8 mouse cellular contexts compared by ENCODE assay signal in the genomic region with DNA sequence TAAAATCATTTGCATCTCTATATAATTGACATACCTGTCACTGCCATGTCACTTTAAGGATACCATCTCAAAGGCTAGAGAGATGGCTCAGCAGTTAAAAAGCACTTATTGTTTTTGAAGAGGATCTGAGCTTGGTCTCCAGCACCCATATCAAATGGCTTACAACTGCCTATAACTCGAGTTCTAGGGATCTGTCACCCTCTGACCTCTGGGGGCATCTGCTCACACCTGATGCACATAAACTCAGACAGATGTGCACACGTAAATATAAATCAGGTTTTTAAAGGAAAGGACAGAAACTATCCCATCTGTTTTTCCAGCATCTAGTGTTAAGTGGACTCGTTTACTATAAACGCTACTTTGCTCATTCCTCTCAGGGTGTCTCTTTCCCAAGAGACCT. TPM values are rescaled to one million over a fixed set of nuclear protein-coding genes. Genes with fewer than 3 reads are reported as not detected.
A peak's percentile ranks its signal among the peaks of the same experiment; 100 is the strongest.
DNase-seq lines count a peak whose midpoint lies in the region; ATAC-seq and TF ChIP-seq lines count a peak whose summit lies in the region.

No protein-coding gene starts in this region.

- H3K27ac ChIP-seq in heart, adult 2 months: peak overlapping the region; percentile 87
- H3K27ac ChIP-seq in forebrain, embryonic 11.5 days (ENCODE audit: low read depth, low read length): peak overlapping the region; percentile 82; the same call in 1 of the 2 replicates
- peak overlapping the region; percentile 92 for H3K27ac ChIP-seq in liver, embryonic 13.5 days

- 10% methylated on average over 4 of the region's 4 CpGs for WGBS in heart, adult 2 months
- WGBS in forebrain, embryonic 11.5 days: 14% methylated on average over 4 of the region's 4 CpGs
- 10% methylated on average over 4 of the region's 4 CpGs for WGBS in liver, embryonic 13.5 days (ENCODE audit: insufficient replicate concordance)

- H3K9ac ChIP-seq in heart, adult 2 months (ENCODE audit: low read depth, low read length): peak overlapping the region; percentile 69
- peak overlapping the region; percentile 87 for H3K9ac ChIP-seq in forebrain, embryonic 11.5 days (ENCODE audit: low read length)
- peak overlapping the region; percentile 85 for H3K9ac ChIP-seq in liver, embryonic 13.5 days

- intact Hi-C loops in heart, adult 2 months (cut with DNase I): loop anchor here (5.0 to 10.0 kb wide), 2 partner anchors 129 to 532 kb away; partner anchors contain the start of genes Ap2b1, Fndc8 and Rad51d

- ATAC-seq in forebrain, embryonic 11.5 days (replicated peaks; ENCODE audit: low FRiP score): no peak
- no peak for ATAC-seq in liver, embryonic 13.5 days (ENCODE audit: low read depth)

- no peak for DNase-seq in heart, adult 2 months
- no peak for DNase-seq in heart, adult 8-10 months (ENCODE audit: low spot score)
- peak; percentile 64 for DNase-seq in A20 (ENCODE audit: low read depth, low spot score)
- DNase-seq in forebrain, embryonic 11.5 days (ENCODE audit: low spot score): no peak
- no peak for DNase-seq in liver, embryonic 13.5 days
- DNase-seq in adrenal gland, adult 8-10 months: no peak
- no peak for DNase-seq in layer of hippocampus, postnatal 14 days (ENCODE audit: low spot score in 2 of 2)
- DNase-seq in kidney, postnatal 14 days: no peak

- no peak for TF ChIP-seq EP300 in heart, adult 2 months (IDR thresholded peaks at IDR 0.05; ENCODE audit: insufficient read depth, low read depth, low read length)

- peaks cover 4% of the 10 kb centered on the region for H3K4me1 ChIP-seq in heart, adult 2 months (ENCODE audit: control insufficient read depth, insufficient read depth, low read length)
- peaks cover 6% of the 10 kb centered on the region for H3K4me1 ChIP-seq in forebrain, embryonic 11.5 days (replicated peaks; ENCODE audit: control insufficient read depth, insufficient read depth, low read length)
- peaks cover 33% of the 10 kb centered on the region for H3K4me1 ChIP-seq in liver, embryonic 13.5 days (replicated peaks)

- H3K9me3 ChIP-seq in forebrain, embryonic 11.5 days (ENCODE audit: control insufficient read depth, low read length): no peaks in the 10 kb centered on the region
- peaks cover 3% of the 10 kb centered on the region; the same call in 1 of the 2 replicates for H3K9me3 ChIP-seq in liver, embryonic 13.5 days (replicated peaks)

- peak overlapping the region; percentile 71 for H3K4me2 ChIP-seq in forebrain, embryonic 11.5 days (ENCODE audit: low read depth, low read length, severe bottlenecking)
- H3K4me2 ChIP-seq in liver, embryonic 13.5 days: peak overlapping the region; percentile 93

- no peak for TF ChIP-seq CTCF in heart, adult 2 months (IDR thresholded peaks at IDR 0.05)

- peaks cover 10% of the 10 kb centered on the region for H3K36me3 ChIP-seq in heart, adult 2 months (ENCODE audit: control insufficient read depth, insufficient read depth, low read length)
- H3K36me3 ChIP-seq in forebrain, embryonic 11.5 days (ENCODE audit: control insufficient read depth, insufficient read depth, low read length): no peaks in the 10 kb centered on the region
- H3K36me3 ChIP-seq in liver, embryonic 13.5 days: peaks cover 4% of the 10 kb centered on the region

- TF ChIP-seq POLR2A in heart, adult 2 months (IDR thresholded peaks at IDR 0.05; ENCODE audit: insufficient read depth, low read depth, low read length): no peak

- H3K79me2 ChIP-seq in heart, adult 2 months (replicated peaks; ENCODE audit: control insufficient read depth, insufficient read depth, low read length): no peaks in the 10 kb centered on the region

- peak overlapping the region; percentile 98 for H3K4me3 ChIP-seq in heart, adult 2 months
- H3K4me3 ChIP-seq in forebrain, embryonic 11.5 days (ENCODE audit: low read depth, low read length): peak overlapping the region; percentile 99
- peak overlapping the region; percentile 84 for H3K4me3 ChIP-seq in liver, embryonic 13.5 days (replicated peaks)

- no peaks in the 10 kb centered on the region for H3K27me3 ChIP-seq in heart, adult 2 months (ENCODE audit: control insufficient read depth, insufficient read depth, low read length)
- H3K27me3 ChIP-seq in forebrain, embryonic 11.5 days (ENCODE audit: control insufficient read depth, insufficient read depth, low read length): no peaks in the 10 kb centered on the region
- no peaks in the 10 kb centered on the region; the same call in 1 of the 2 replicates for H3K27me3 ChIP-seq in liver, embryonic 13.5 days

RNA-seq across cellular contexts. Expression of gene Cct6b, which starts 0.9 kb away (rescaled TPM):
- total RNA-seq in heart, adult 2 months (2021): under 1 TPM; 0.21 to 0.41 TPM
- polyA plus RNA-seq in heart, adult 2 months (2012; rRNA removed): 0.21 TPM in 1 of 2 replicates, not detected in the other
- under 1 TPM; 0.19 to 0.28 (median 0.27) TPM for total RNA-seq in heart, adult 8-10 months (2022)
- polyA plus RNA-seq in forebrain, embryonic 11.5 days (2014; fragmentation: Nextera tagmentation; extraction: Ambion mirVana): 0.33 and 0.60 TPM in 2 replicates
- polyA plus RNA-seq in liver, embryonic 13.5 days (2015; fragmentation: Nextera tagmentation; extraction: Ambion mirVana): 0.16 and 0.31 TPM in 2 replicates
- total RNA-seq in adrenal gland, adult 8-10 months (2022): 1 to 10 TPM in 3 of 4 experiments, under 1 TPM in 1; 0.87 to 2.0 (median 1.3) TPM
- total RNA-seq in layer of hippocampus, postnatal 14 days (2021): under 1 TPM in 1 of 2 experiments, not detected in 1; 0.78 TPM

RNA-seq across cellular contexts. Expression of gene Zfp830, which starts 0.9 kb away (rescaled TPM):
- 10 to 100 TPM; 12.8 to 15.1 TPM for total RNA-seq in heart, adult 2 months (2021)
- polyA plus RNA-seq in heart, adult 2 months (2012; rRNA removed): 4.4 and 5.7 TPM in 2 replicates
- 10 to 100 TPM; 12.4 to 13.9 (median 13.1) TPM for total RNA-seq in heart, adult 8-10 months (2022)
- polyA plus RNA-seq in forebrain, embryonic 11.5 days (2014; fragmentation: Nextera tagmentation; extraction: Ambion mirVana): 36.3 and 38.6 TPM in 2 replicates
- 19.5 and 23.3 TPM in 2 replicates for polyA plus RNA-seq in liver, embryonic 13.5 days (2015; fragmentation: Nextera tagmentation; extraction: Ambion mirVana)
- total RNA-seq in adrenal gland, adult 8-10 months (2022): 10 to 100 TPM; 15.0 to 21.3 (median 16.7) TPM
- 10 to 100 TPM; 14.6 to 17.1 TPM for total RNA-seq in layer of hippocampus, postnatal 14 days (2021)

RNA-seq across cellular contexts. Expression of gene Lig3, which starts 17.6 kb away (rescaled TPM):
- 10 to 100 TPM; 14.4 to 20.0 TPM for total RNA-seq in heart, adult 2 months (2021)
- 9.2 and 15.5 TPM in 2 replicates for polyA plus RNA-seq in heart, adult 2 months (2012; rRNA removed)
- total RNA-seq in heart, adult 8-10 months (2022): 10 to 100 TPM; 13.7 to 16.8 (median 16.6) TPM
- 57.0 and 58.4 TPM in 2 replicates for polyA plus RNA-seq in forebrain, embryonic 11.5 days (2014; fragmentation: Nextera tagmentation; extraction: Ambion mirVana)
- polyA plus RNA-seq in liver, embryonic 13.5 days (2015; fragmentation: Nextera tagmentation; extraction: Ambion mirVana): 10.2 and 12.0 TPM in 2 replicates
- total RNA-seq in adrenal gland, adult 8-10 months (2022): 10 to 100 TPM; 22.5 to 34.6 (median 23.4) TPM
- total RNA-seq in layer of hippocampus, postnatal 14 days (2021): 10 to 100 TPM; 27.1 to 27.8 TPM
